Mouse (Mus musculus): Measurements from ENCODE around the gene Prkch. TPM values are rescaled to one million over a fixed set of nuclear protein-coding genes. Genes with fewer than 3 reads are reported as not detected.

Prkch gene
- total RNA-seq, 1 experiment from 2014 or later: 15.9 TPM

DNA sequence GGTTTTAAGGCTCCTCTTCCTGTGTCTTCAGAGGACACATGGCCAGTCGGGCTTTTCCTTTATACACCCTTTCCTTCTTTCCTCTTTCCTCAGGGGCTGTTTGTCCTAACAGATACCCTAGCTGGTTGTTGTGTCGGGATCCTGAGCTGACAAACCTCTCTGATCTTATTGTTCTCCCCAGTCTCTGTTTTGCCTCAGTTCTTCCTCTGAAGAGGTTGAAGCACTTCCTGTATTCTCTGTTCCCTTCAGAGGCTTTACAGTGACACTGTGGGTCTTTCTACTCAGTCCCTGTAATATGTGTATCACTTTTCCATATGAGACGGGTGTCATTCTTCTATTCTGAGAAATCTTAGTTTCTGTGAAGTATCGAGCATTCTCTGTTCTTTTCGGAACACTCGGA, 6.5 kb upstream of the Prkch start:
- no peak for ATAC-seq (replicated peaks; ENCODE audit: low read depth, poor library complexity, severe bottlenecking)

DNA sequence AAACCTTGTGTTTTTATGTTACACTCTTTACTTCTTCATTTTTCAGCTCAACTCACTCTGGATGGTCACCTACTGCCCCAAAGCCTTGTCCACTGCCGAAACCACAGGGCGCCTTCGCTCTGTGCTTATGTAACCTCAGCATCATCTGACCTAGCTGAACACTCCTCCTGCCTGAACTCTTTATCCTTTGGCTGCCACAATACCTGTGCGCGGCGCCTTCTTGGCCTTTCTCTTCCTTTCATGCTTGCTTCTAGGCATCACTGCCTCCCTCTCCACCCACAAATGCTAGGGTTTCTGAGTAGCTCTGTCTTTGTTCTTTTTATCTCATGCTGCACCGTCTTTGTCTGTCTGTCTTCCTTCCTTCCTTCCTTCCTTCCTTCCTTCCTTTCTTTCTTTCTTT, 3.8 kb upstream of the Prkch start:
- ATAC-seq (replicated peaks; ENCODE audit: low read depth, poor library complexity, severe bottlenecking): no peak

- ATAC-seq (replicated peaks; ENCODE audit: low read depth, poor library complexity, severe bottlenecking): no peak
Observed at GRCm38 (mm10) chr12:73583318-73583717, 1.3 kb upstream of the Prkch start.

GRCm38 (mm10) chr12:73583813-73584609, 585 bp upstream of the Prkch start:
- peak; percentile 39 for ATAC-seq (replicated peaks; ENCODE audit: low read depth, poor library complexity, severe bottlenecking)

GRCm38 (mm10) chr12:73585241-73585801, 725 bp downstream of the Prkch start:
- ATAC-seq (replicated peaks; ENCODE audit: low read depth, poor library complexity, severe bottlenecking): peak; percentile 12; the same call in 1 of the 2 replicates

GRCm38 (mm10) chr12:73585850-73586249, 1.3 kb downstream of the Prkch start:
- no peak for ATAC-seq (replicated peaks; ENCODE audit: low read depth, poor library complexity, severe bottlenecking)

- ATAC-seq (replicated peaks; ENCODE audit: low read depth, poor library complexity, severe bottlenecking): no peak
Observed at GRCm38 (mm10) chr12:73587262-73587661, 2.7 kb downstream of the Prkch start.

DNA sequence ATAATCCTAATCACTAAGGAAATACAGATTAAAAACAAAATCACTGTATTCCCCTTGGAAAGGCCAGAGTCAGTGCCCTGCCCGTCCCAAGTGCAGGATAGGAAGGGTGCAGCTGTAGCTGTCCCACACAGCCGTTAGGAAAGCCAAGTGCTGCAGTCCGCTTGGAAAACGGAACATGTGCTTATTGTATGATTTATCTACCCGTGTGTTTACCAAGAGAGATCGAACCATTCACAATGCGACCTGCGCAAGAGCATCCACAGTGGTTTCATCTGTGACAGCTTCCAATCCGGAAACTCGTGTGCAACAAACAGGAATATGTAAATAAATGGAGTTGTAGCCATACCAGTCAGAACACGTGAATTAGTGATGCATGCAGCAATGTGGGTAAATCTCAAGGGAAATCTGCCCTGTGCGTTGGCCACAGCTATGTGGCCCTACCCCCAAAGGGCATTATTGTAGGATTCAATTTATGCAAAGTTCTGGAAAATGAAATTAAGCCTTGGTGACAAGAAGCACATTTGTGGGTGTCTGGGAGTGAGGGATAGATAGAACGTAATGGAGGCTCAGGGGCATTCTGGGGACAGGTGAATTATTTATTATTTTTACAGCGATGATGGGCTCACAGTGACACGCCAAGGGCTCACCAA, 6.2 kb downstream of the Prkch start:
- ATAC-seq (replicated peaks; ENCODE audit: low read depth, poor library complexity, severe bottlenecking): no peak

GRCm38 (mm10) chr12:73591625-73592024, 7.0 kb downstream of the Prkch start:
- ATAC-seq (replicated peaks; ENCODE audit: low read depth, poor library complexity, severe bottlenecking): peak; percentile 13; the same call in 1 of the 2 replicates

GRCm38 (mm10) chr12:73593021-73593798, 8.6 kb downstream of the Prkch start:
- ATAC-seq (replicated peaks; ENCODE audit: low read depth, poor library complexity, severe bottlenecking): peak; percentile 83

- ATAC-seq (replicated peaks; ENCODE audit: low read depth, poor library complexity, severe bottlenecking): peak; percentile 15; the same call in 1 of the 2 replicates
Observed at GRCm38 (mm10) chr12:73594177-73594745, 9.7 kb downstream of the Prkch start.

DNA sequence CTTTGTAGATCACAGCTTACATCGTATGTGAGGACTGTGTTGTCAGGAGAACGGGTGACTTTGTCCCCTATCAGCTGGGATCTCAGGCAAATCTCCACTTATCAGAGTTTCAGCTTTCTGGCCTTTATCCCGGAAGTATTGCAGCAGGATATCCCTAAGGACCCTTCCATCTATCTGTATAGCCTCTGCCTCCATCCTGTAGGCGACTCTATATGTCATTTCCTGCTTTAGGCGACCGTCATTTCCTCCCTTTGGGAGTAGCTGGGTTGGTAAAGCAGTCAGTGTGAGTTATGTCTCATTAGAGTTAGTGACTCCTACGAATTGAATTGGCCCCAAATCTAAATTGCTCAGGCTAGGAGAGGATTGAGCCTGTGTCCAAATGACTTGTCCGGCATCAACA, 10.6 kb downstream of the Prkch start:
- ATAC-seq (replicated peaks; ENCODE audit: low read depth, poor library complexity, severe bottlenecking): no peak

DNA sequence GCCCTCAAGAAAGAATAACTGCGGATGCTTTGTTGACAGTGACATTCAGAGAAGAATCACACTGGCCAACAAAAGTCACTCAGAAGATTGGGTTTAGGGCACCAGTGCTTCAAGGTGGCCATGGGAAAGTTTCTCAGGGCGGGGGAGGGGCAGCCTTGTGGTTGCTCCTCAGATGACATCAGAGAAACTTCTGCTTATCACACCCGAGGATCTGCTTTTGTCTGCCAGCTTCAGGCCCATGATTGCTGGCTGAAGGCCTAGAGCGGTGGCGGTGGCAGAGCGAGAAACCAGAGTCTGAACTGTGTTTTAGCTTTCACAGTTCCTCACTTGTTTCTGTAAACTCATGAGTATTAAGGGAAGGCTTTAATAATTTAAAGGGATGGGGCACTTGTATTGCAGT, 13.6 kb downstream of the Prkch start:
- peak; percentile 67 for ATAC-seq (replicated peaks; ENCODE audit: low read depth, poor library complexity, severe bottlenecking)

DNA sequence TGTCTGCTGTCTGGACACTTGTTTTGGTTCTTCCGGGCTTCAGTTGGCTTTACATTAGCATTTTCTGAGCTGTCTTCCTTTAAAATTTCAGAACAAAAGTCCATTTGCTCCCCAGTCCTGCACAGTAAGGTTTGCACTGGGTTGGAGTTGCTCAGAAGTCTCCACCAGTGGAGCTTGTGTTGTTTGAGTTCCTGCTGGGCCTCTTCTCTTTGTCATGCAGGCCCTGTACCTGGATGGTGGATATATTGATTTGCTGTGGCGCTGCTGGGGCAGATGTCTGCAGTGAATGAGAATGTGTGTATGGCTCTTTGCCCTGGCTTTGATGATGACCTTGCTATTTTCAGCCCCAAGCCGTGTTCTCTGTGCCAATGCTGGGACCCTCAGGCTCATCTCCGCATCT, 15.9 kb downstream of the Prkch start:
- no peak for ATAC-seq (replicated peaks; ENCODE audit: low read depth, poor library complexity, severe bottlenecking)

DNA sequence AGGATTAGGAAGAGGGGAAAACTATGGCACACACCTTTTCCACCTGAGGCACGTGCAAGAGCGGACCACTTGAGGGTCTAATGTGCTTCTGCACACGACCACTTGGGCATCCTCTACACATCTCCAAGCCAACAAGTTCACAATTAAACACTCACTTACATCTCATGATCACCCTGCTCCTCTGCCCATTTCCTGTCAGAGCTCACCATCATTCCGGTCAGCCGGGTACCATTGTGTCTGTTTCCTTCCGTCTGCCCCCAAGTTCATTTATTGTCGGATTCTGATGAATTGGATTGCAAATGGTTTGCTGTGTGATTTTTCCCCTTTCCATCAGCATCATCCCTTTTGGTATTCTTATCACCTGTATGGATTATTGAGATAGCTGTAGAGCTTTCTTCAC, 18.4 kb downstream of the Prkch start:
- ATAC-seq (replicated peaks; ENCODE audit: low read depth, poor library complexity, severe bottlenecking): no peak

GRCm38 (mm10) chr12:73603653-73604052, 19.1 kb downstream of the Prkch start:
- 0 out of 2 replicates have a peak, but pooled peaks have one; percentile 19 for ATAC-seq (replicated peaks; ENCODE audit: low read depth, poor library complexity, severe bottlenecking)

- ATAC-seq (replicated peaks; ENCODE audit: low read depth, poor library complexity, severe bottlenecking): no peak
Observed at GRCm38 (mm10) chr12:73604762-73605161, 20.2 kb downstream of the Prkch start.

- no peak for ATAC-seq (replicated peaks; ENCODE audit: low read depth, poor library complexity, severe bottlenecking)
Observed at GRCm38 (mm10) chr12:73605174-73605573, 20.6 kb downstream of the Prkch start.

GRCm38 (mm10) chr12:73607381-73608064, 22.9 kb downstream of the Prkch start:
- ATAC-seq (replicated peaks; ENCODE audit: low read depth, poor library complexity, severe bottlenecking): peak; percentile 31; the same call in 1 of the 2 replicates

GRCm38 (mm10) chr12:73608065-73608397, 23.4 kb downstream of the Prkch start:
- no peak for ATAC-seq (replicated peaks; ENCODE audit: low read depth, poor library complexity, severe bottlenecking)
